Mouse (Mus musculus): Measurements from ENCODE around the gene 9930021J03Rik. TPM values are rescaled to one million over a fixed set of nuclear protein-coding genes. Genes with fewer than 3 reads are reported as not detected.

Gene 9930021J03Rik
- 4.0 TPM for polyA plus RNA-seq (2015; fragmentation: Illumina TruSeq; extraction: RNeasy Lipid Tissue Mini Kit (QIAGEN cat#74804); ENCODE audit: insufficient read depth, low read depth, low replicate concordance)

DNA sequence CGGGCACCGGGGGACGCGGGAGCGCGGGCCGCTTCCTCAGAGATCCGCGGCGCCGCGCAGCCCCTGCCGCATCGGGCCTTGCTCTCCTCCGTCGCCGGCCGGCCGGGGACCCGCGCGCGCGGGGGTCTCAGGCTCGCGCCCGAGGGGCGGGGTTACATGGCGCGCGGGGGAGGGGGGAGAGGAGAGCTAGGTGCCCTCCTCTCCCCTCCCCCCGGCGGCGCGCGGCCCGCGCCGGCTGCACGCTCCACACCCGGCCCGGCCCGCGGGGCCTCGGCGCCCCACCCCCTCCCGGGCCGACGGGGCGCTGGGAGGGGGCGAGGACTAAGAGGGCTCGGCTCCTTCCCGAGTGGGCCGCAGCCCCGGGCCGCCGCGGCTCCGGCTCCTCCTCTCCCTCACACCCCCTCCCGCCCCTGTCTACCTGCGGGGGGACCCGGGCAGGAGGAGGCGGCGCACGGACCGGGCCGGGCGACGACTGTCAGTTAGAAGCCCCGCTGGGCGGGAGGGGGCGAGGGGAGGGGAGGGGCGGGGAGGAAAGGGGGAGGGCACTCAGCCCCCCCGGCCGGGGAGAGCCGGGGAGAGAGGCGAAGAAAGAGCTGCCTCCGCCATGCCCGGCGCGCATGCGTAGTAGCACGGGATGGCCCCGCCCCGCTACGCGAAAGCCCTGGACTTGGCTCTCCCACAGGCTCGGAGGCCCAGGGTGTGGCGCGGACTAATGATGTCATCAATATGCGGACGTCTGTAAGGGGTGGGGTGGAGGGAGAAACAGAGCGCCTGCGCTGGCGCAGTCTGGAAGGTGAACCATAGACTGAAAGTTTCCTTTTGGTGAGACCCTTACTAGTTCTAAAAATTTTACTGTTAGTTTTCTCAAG lies at the start of gene 9930021J03Rik:
Gene 9930021J03Rik, minus strand, starts transcription at position 73 of the 869 bp plus-strand sequence.

DNA sequence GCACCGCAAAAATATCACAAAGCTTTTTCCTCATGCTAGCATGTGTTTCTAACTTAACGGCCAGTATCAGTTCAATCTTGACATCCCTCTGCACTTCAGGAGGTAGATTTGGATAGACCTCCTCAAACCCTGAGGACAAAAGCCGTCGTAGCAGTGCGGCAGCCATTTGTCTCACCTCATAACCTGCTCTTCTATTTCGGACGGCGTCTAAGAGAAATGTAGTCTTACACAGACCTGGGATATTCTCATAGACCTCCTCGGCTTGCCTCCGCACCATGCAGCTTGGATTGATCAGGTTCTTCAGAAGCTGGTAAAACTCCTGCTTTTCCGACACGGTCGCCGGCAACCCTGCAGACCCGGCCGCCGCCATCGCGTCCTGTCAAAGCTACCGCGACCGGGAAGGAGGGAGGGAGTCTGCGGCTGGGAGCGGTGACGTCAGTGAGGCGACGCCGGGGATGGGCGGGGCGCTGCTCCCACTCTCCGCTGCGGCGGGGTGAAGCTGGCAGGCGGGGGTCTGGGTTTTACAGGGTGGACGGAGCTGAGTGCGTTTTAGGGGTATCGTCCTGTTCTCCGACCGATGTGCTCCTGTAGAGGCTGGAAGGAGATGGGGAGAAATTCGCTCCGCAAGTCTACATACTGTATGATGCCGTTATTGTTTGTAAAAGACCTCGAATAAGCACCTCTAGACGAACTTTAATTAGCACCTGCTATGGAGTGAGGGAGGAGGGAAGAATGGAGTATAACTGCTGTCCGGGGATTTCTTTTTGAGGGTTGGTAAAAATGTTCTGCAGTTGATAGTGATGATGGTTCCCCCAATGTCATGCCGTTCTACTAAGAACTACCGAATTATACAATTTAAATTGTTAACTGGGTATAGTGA lies 7.0 kb upstream of the 9930021J03Rik start, which contains the start of gene Ranbp6:
Gene Ranbp6, minus strand, starts transcription at position 394 of the 880 bp plus-strand sequence.

DNA sequence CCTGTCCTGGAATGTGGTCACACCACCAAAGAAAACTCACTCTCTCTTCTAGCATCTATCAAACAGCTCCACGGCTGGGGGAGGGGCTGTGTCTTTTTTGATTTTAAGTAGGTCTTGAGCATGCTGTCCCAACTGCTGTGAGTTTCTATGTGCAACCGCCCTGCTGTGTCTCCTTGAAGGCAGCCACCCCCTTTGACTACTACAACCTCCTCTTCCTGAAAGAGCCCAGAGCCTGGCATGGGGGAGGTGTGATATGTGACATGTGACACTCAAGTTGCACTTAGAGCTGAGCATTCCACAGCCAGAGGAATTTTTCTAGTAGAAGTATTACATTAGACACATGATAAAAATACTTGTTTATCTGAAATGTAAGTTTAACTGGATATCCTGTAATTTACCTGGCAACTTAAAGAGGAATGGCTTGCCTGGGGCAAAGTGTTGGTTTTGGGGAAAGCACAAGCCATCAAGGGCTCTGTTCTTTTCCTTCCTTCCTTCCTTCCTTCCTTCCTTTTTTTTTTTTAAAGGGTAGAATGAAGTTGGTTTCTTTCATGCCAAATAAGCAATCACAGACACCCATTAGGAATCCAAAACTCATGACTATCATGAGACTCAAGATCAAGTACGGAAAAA lies 108.4 kb downstream of the 9930021J03Rik start, which contains the start of gene Mlana:
Gene Mlana, plus strand, starts transcription at position 580 of the 630 bp plus-strand sequence.

Other genes starting within 250 kb of the 9930021J03Rik start
- 2.6 TPM for gene Ermp1, start 157.6 kb downstream of the 9930021J03Rik start, polyA plus RNA-seq (2015; fragmentation: Illumina TruSeq; extraction: RNeasy Lipid Tissue Mini Kit (QIAGEN cat#74804); ENCODE audit: insufficient read depth, low read depth, low replicate concordance)
- gene Mlana, start 108.2 kb downstream of the 9930021J03Rik start, polyA plus RNA-seq (2015; fragmentation: Illumina TruSeq; extraction: RNeasy Lipid Tissue Mini Kit (QIAGEN cat#74804); ENCODE audit: insufficient read depth, low read depth, low replicate concordance), result not detected
- 2.7 TPM for gene Ranbp6, start 7.0 kb upstream of the 9930021J03Rik start, polyA plus RNA-seq (2015; fragmentation: Illumina TruSeq; extraction: RNeasy Lipid Tissue Mini Kit (QIAGEN cat#74804); ENCODE audit: insufficient read depth, low read depth, low replicate concordance)
- 3.9 TPM for gene Il33, start 119.1 kb upstream of the 9930021J03Rik start, polyA plus RNA-seq (2015; fragmentation: Illumina TruSeq; extraction: RNeasy Lipid Tissue Mini Kit (QIAGEN cat#74804); ENCODE audit: insufficient read depth, low read depth, low replicate concordance)
- not detected for gene Trpd52l3, start 197.8 kb upstream of the 9930021J03Rik start, polyA plus RNA-seq (2015; fragmentation: Illumina TruSeq; extraction: RNeasy Lipid Tissue Mini Kit (QIAGEN cat#74804); ENCODE audit: insufficient read depth, low read depth, low replicate concordance)
- 14.6 TPM for gene Uhrf2, start 224.5 kb upstream of the 9930021J03Rik start, polyA plus RNA-seq (2015; fragmentation: Illumina TruSeq; extraction: RNeasy Lipid Tissue Mini Kit (QIAGEN cat#74804); ENCODE audit: insufficient read depth, low read depth, low replicate concordance)